Mouse (Mus musculus) bone marrow, adult 2 months (tissue): ENCODE data around the gene Zfp146.

Experiments used
- CTCF ChIP-seq: fragments of 200-500 bp; IDR thresholded peaks from 2 replicates; pipeline ENCODE4 v1.5.1; 2011; ENCODE audit warnings: low read length, control low read depth; ENCODE audit not compliant: control insufficient read depth, insufficient read depth
- POLR2A ChIP-seq: fragments of 200-500 bp; IDR thresholded peaks from 2 replicates; pipeline ENCODE4 v1.6.1; 2011; ENCODE audit warnings: low read depth, mild to moderate bottlenecking, control low read depth, low read length, borderline replicate concordance; ENCODE audit not compliant: control insufficient read depth

- TF ChIP-seq POLR2A, result no peak
- no peak for TF ChIP-seq CTCF
Measured at GRCm38 (mm10) chr7:30188344-30189115, 19.0 kb upstream of the Zfp146 start.
